Comparison of ENCODE assay signal across 8 mouse cellular contexts in the genomic region with DNA sequence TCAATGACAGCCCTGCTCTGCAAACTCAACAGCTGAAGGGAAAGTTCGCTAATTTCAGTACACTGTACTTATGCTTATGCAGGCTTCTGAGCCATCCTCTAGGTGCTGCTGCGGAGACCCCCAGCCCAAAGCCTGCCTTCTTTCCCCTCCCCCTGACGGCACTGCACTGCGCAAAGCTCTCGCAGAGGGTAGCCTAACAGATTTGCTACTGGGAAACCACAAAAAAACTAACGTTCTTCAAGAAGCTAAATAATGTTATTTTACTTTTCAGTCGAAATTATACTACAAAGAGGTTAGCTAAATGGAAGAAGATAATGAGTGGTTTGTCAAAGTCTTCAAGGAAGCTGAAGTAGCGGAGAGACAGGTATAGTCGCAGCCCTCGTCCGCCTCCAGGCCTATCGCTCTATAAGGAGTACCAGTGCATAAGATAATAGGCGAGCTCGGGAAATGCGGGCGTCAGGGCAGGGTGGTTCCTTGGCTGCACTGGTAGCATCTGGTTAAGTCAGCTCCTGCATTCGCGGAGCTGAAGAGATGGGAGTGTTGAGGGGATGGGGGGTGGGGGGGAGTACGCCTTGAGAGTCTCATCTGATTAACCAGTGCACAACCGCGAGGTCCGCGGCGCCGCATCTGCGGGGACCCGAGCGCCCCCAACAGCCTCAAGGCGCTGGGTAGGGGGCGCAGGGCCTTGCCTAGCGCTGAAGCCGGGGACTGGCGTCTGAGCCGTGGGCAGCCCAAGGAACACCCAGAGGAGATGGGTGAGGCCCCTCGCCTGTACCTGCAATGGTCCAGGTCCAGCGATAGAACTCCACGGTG. TPM values are rescaled to one million over a fixed set of nuclear protein-coding genes. Genes with fewer than 3 reads are reported as not detected.
DNase-seq lines count a peak whose midpoint lies in the region; ATAC-seq and TF ChIP-seq lines count a peak whose summit lies in the region.

No protein-coding gene starts in this region.

- CTCF ChIA-PET in Patski (lab: Charles Lee): interaction anchor here (0.7 to 0.8 kb wide), 2 partner anchors 12 to 100 kb away, joined by 3 read pairs; no protein-coding TSS in a partner anchor

- peak overlapping the region; percentile 92 for H3K4me2 ChIP-seq in hindbrain, embryonic 11.5 days (replicated peaks; ENCODE audit: low read depth, low read length)
- H3K4me2 ChIP-seq in liver, embryonic 14.5 days (ENCODE audit: low read depth): peak overlapping the region; percentile 60

- in situ Hi-C loops in Patski (cut with MboI; ENCODE audit: low pct_unique_long_range_greater_than_20kb): no loop called here

- WGBS in hindbrain, embryonic 11.5 days: under 1% methylated on average over 37 of the region's 37 CpGs
- 1% methylated on average over 37 of the region's 37 CpGs for WGBS in liver, embryonic 14.5 days (ENCODE audit: insufficient replicate concordance)

- H3K9me3 ChIP-seq in hindbrain, embryonic 11.5 days (ENCODE audit: control insufficient read depth, low read length): no peaks in the 10 kb centered on the region
- H3K9me3 ChIP-seq in liver, embryonic 14.5 days (ENCODE audit: control insufficient read depth, low read length): no peaks in the 10 kb centered on the region

- POLR2A ChIA-PET in Patski (lab: Charles Lee): interaction anchor here (0.8 kb wide), 1 partner anchor 29 kb away, joined by 3 read pairs; no protein-coding TSS in a partner anchor

- no peaks in the 10 kb centered on the region for H3K36me3 ChIP-seq in hindbrain, embryonic 11.5 days (ENCODE audit: control insufficient read depth, insufficient read depth, low read length)
- H3K36me3 ChIP-seq in liver, embryonic 14.5 days (replicated peaks; ENCODE audit: control insufficient read depth, insufficient read depth, low read depth): no peaks in the 10 kb centered on the region

- peaks cover 52% of the 10 kb centered on the region for H3K27me3 ChIP-seq in Patski
- H3K27me3 ChIP-seq in hindbrain, embryonic 11.5 days (ENCODE audit: control insufficient read depth, insufficient read depth, low read length): no peaks in the 10 kb centered on the region
- H3K27me3 ChIP-seq in liver, embryonic 14.5 days (ENCODE audit: control insufficient read depth, insufficient read depth, low read length): peaks cover 42% of the 10 kb centered on the region

- TF ChIP-seq EP300 in liver, embryonic 14.5 days (IDR thresholded peaks at IDR 0.05; ENCODE audit: low read depth): no peak

- peak; percentile 64 for TF ChIP-seq CTCF in layer of hippocampus, adult 2 months (conservative IDR thresholded peaks at IDR 0.05)
- no peak for TF ChIP-seq CTCF in Patski (IDR thresholded peaks at IDR 0.05)
- TF ChIP-seq CTCF in liver, embryonic 14.5 days (IDR thresholded peaks at IDR 0.05; ENCODE audit: low read depth): no peak

- peaks cover 2% of the 10 kb centered on the region; the same call in 1 of the 2 replicates for H3K4me1 ChIP-seq in hindbrain, embryonic 11.5 days (replicated peaks; ENCODE audit: control insufficient read depth, insufficient read depth, low read length)
- no peaks in the 10 kb centered on the region for H3K4me1 ChIP-seq in liver, embryonic 14.5 days (replicated peaks; ENCODE audit: control insufficient read depth in 2 of 2, insufficient read depth in 2 of 2, low read length in 1 of 2)

- peak overlapping the region; percentile 87 for H3K4me3 ChIP-seq in layer of hippocampus, adult 2 months
- H3K4me3 ChIP-seq in hindbrain, embryonic 11.5 days (ENCODE audit: low read depth, low read length): peak overlapping the region; percentile 72
- H3K4me3 ChIP-seq in liver, embryonic 14.5 days (ENCODE audit: insufficient read depth in 1 of 2, low read depth in 2 of 2, low read length in 2 of 2): peak overlapping the region; percentile 4 to 39; a peak in 3 of 4 replicates

- ATAC-seq in Patski: peak; percentile 44
- ATAC-seq in hindbrain, embryonic 11.5 days (ENCODE audit: low FRiP score): peak; percentile 87
- no peak for ATAC-seq in liver, embryonic 14.5 days (ENCODE audit: insufficient read depth)

- H3K9ac ChIP-seq in hindbrain, embryonic 11.5 days (ENCODE audit: low read depth, low read length): peak overlapping the region; percentile 88
- H3K9ac ChIP-seq in liver, embryonic 14.5 days (replicated peaks): no peak overlapping the region

- peak overlapping the region; percentile 97 for H3K27ac ChIP-seq in layer of hippocampus, adult 2 months
- H3K27ac ChIP-seq in hindbrain, embryonic 11.5 days (ENCODE audit: low read depth, low read length): peak overlapping the region; percentile 90
- H3K27ac ChIP-seq in liver, embryonic 14.5 days: no peak overlapping the region

- DNase-seq in layer of hippocampus, adult 2 months (ENCODE audit: low spot score in 2 of 2): no peak
- DNase-seq in layer of hippocampus, adult 9-10 months (ENCODE audit: low spot score): no peak
- DNase-seq in Patski (ENCODE audit: low read depth, low spot score): no peak
- peak; percentile 42 for DNase-seq in embryo, embryonic 11.5 days (ENCODE audit: low read depth, low spot score)
- peak; percentile 78 for DNase-seq in hindbrain, embryonic 11.5 days (ENCODE audit: low spot score)
- no peak for DNase-seq in liver, embryonic 14.5 days (ENCODE audit: low read depth in 3 of 3, low spot score in 3 of 3)
- DNase-seq in right cerebral cortex, postnatal 14 days: peak; percentile 51
- DNase-seq in urinary bladder, postnatal 4 days (ENCODE audit: low spot score in 2 of 2): no peak

RNA-seq across cellular contexts. Expression of a gene that starts 0.7 kb away (rescaled TPM):
- 10 to 100 TPM; 55.3 to 71.4 TPM for total RNA-seq in layer of hippocampus, adult 2 months (2021)
- polyA plus RNA-seq in Patski (2021): 3.2 TPM
- 35.2 and 44.9 TPM in 2 replicates for polyA plus RNA-seq in hindbrain, embryonic 11.5 days (2014; fragmentation: Nextera tagmentation; extraction: Ambion mirVana)
- 0.02 and 0.08 TPM in 2 replicates for polyA plus RNA-seq in liver, embryonic 14.5 days (2012; rRNA removed)
- polyA plus RNA-seq in liver, embryonic 14.5 days (2014; fragmentation: Nextera tagmentation; extraction: Ambion mirVana): 0.04 and 0.15 TPM in 2 replicates

RNA-seq across cellular contexts. Expression of a gene that starts 29.1 kb away (rescaled TPM):
- under 1 TPM; 0.81 to 0.84 TPM for total RNA-seq in layer of hippocampus, adult 2 months (2021)
- polyA plus RNA-seq in Patski (2021): 15.9 TPM
- polyA plus RNA-seq in hindbrain, embryonic 11.5 days (2014; fragmentation: Nextera tagmentation; extraction: Ambion mirVana): 32.4 and 34.1 TPM in 2 replicates
- polyA plus RNA-seq in liver, embryonic 14.5 days (2012; rRNA removed): 5.8 and 10.3 TPM in 2 replicates
- polyA plus RNA-seq in liver, embryonic 14.5 days (2014; fragmentation: Nextera tagmentation; extraction: Ambion mirVana): 17.9 and 18.9 TPM in 2 replicates

Comparison
In these comparisons a context has a peak if more than half of its experiments do, and no peak if none do; other contexts are left out.
1. DNase-seq: peak in embryo, embryonic 11.5 days (single experiment), hindbrain, embryonic 11.5 days (single experiment) and right cerebral cortex, postnatal 14 days (single experiment); none in layer of hippocampus, adult 2 months (0 of 2), layer of hippocampus, adult 9-10 months (single experiment), Patski (single experiment), liver, embryonic 14.5 days (0 of 3) and urinary bladder, postnatal 4 days (0 of 2).
2. H3K4me3 ChIP-seq: peak in every context shown above with its lines; median percentile 87 in layer of hippocampus, adult 2 months; 72 in hindbrain, embryonic 11.5 days; 22 in liver, embryonic 14.5 days.